Mouse (Mus musculus) cerebral cortex, adult 2 months (tissue): ENCODE measurements around the gene Nxn.

Source experiments
- WGBS: fragments of 180-500 bp; shearing (Covaris S2); methylation state at CpG from one replicate; pipeline ENCODE4 v1.1.7; 2018; 5-methylcytosine and 5-hydroxymethylcytosine counted together

Nxn gene

GRCm38 (mm10) chr11:76298457-76299000 lies 100.4 kb downstream of the Nxn start:
- 64% methylated on average over 9 of the region's 9 CpGs for WGBS

- 65% methylated on average over 9 of the region's 9 CpGs for WGBS
Measured at GRCm38 (mm10) chr11:76297252-76297651, 101.7 kb downstream of the Nxn start.

- 54% methylated on average over 9 of the region's 9 CpGs for WGBS
Measured at GRCm38 (mm10) chr11:76294836-76295235, 104.1 kb downstream of the Nxn start.

- 74% methylated on average over 5 of the region's 5 CpGs for WGBS
Measured at GRCm38 (mm10) chr11:76294078-76294477, 104.9 kb downstream of the Nxn start.

- WGBS = 81% methylated on average over 6 of the region's 6 CpGs
Measured at GRCm38 (mm10) chr11:76292831-76293230, 106.1 kb downstream of the Nxn start.

- 76% methylated on average over 15 of the region's 15 CpGs for WGBS
Measured at GRCm38 (mm10) chr11:76292398-76292797, 106.5 kb downstream of the Nxn start.

GRCm38 (mm10) chr11:76291960-76292359 lies 107.0 kb downstream of the Nxn start:
- 86% methylated on average over 4 of the region's 4 CpGs for WGBS

- WGBS = 24% methylated on average over 11 of the region's 11 CpGs
Measured at GRCm38 (mm10) chr11:76290367-76290766, 108.6 kb downstream of the Nxn start.

- 47% methylated on average over 6 of the region's 6 CpGs for WGBS
Measured at GRCm38 (mm10) chr11:76288645-76289044, 110.3 kb downstream of the Nxn start.

GRCm38 (mm10) chr11:76287301-76287700 lies 111.6 kb downstream of the Nxn start:
- WGBS = 76% methylated on average over 10 of the region's 10 CpGs

GRCm38 (mm10) chr11:76286534-76287126 lies 112.3 kb downstream of the Nxn start:
- WGBS = 77% methylated on average over 10 of the region's 10 CpGs

- 65% methylated on average over 7 of the region's 7 CpGs for WGBS
Measured at GRCm38 (mm10) chr11:76285431-76286075, 113.4 kb downstream of the Nxn start.

- 95% methylated on average over 6 of the region's 6 CpGs for WGBS
Measured at GRCm38 (mm10) chr11:76283841-76284240, 115.1 kb downstream of the Nxn start.

GRCm38 (mm10) chr11:76279971-76280370 lies 119.0 kb downstream of the Nxn start:
- 70% methylated on average over 2 of the region's 2 CpGs for WGBS

- WGBS = 73% methylated on average over 14 of the region's 14 CpGs
Measured at GRCm38 (mm10) chr11:76278960-76279852, 119.7 kb downstream of the Nxn start.

- WGBS = 69% methylated on average over 4 of the region's 4 CpGs
Measured at GRCm38 (mm10) chr11:76272440-76272839, 126.5 kb downstream of the Nxn start.

- 78% methylated on average over 6 of the region's 6 CpGs for WGBS
Measured at GRCm38 (mm10) chr11:76268521-76269065, 130.3 kb downstream of the Nxn start.

- 74% methylated on average over 5 of the region's 5 CpGs for WGBS
Measured at GRCm38 (mm10) chr11:76268001-76268459, 130.9 kb downstream of the Nxn start.

GRCm38 (mm10) chr11:76267550-76267949 lies 131.4 kb downstream of the Nxn start:
- 64% methylated on average over 7 of the region's 7 CpGs for WGBS

GRCm38 (mm10) chr11:76262611-76263351 lies 136.2 kb downstream of the Nxn start:
- WGBS = 40% methylated on average over 19 of the region's 19 CpGs

- 71% methylated on average over 12 of the region's 12 CpGs for WGBS
Measured at GRCm38 (mm10) chr11:76261224-76261623, 137.7 kb downstream of the Nxn start.
